Mouse (Mus musculus) C2C12 (cell line): Measurements from ENCODE around the gene Izumo4.

Experiments
- CTCF ChIP-seq: IDR thresholded peaks from one replicate; pipeline ENCODE4 v1.5.1; 2011; ENCODE audit not compliant: control insufficient read depth, insufficient read depth, insufficient read length
- MYOD1 ChIP-seq: IDR thresholded peaks from one replicate; pipeline ENCODE4 v1.6.1; 2011; ENCODE audit warnings: low read depth; ENCODE audit not compliant: control insufficient read depth, insufficient read length
- MYOG ChIP-seq: IDR thresholded peaks from one replicate; pipeline ENCODE4 v1.6.1; 2011; ENCODE audit not compliant: control insufficient read depth, insufficient read length; ENCODE audit errors: extremely low read depth
- USF1 ChIP-seq: IDR thresholded peaks from one replicate; pipeline ENCODE4 v1.6.1; 2011; ENCODE audit warnings: low read depth, mild to moderate bottlenecking, control low read depth, moderate library complexity

GRCm38 (mm10) chr10:80666837-80667412 is 35.1 kb upstream of the Izumo4 start:
- TF ChIP-seq USF1 (no peak), CTCF (no peak), MYOD1 (peak; percentile 50), MYOG (no peak)
